Mouse (Mus musculus): ENCODE data around the gene Srsf3.

Gene Srsf3

GRCm38 (mm10) chr17:29090776-29091175 lies 58.3 kb downstream of the Srsf3 start, which contains the start of gene Cdkn1a:
Gene Cdkn1a, plus strand, starts transcription at chr17:29090976.
- in situ Hi-C loops (cut with MboI, MseI): loop anchor here (5.0 kb wide), 1 partner anchor 38 kb away; no protein-coding TSS in a partner anchor

- in situ Hi-C loops (cut with MboI, MseI): loop anchor here (5.0 kb wide), 1 partner anchor 39 kb away; no protein-coding TSS in a partner anchor
Observed at GRCm38 (mm10) chr17:29091348-29091944, 59.0 kb downstream of the Srsf3 start.

GRCm38 (mm10) chr17:29092497-29092896 lies 60.1 kb downstream of the Srsf3 start:
- in situ Hi-C loops (cut with MboI, MseI): loop anchor here (5.0 kb wide), 1 partner anchor 40 kb away; no protein-coding TSS in a partner anchor

Data from T-helper 2 cell (primary cell).